Mouse (Mus musculus) limb, embryonic 12.5 days (tissue): ENCODE measurements around the gene Dhdh. TPM values are rescaled to one million over a fixed set of nuclear protein-coding genes. Genes with fewer than 3 reads are reported as not detected.
A peak's percentile ranks its signal among the peaks of the same experiment; 100 is the strongest.
"Not testable (repeated sequence)": the region's sequence is repeated elsewhere in the genome, so short reads cannot be mapped to it uniquely, and the experiment has no call there.

Experiments used
- ATAC-seq: fragments of 200-750 bp; cut with Nextera tagmentation; 2 replicates; pipeline ENCODE4 v1.8.0; 2017; ENCODE audit warnings: low read depth, moderate TSS enrichment; ENCODE audit not compliant: insufficient number of reproducible peaks, insufficient read depth, low FRiP score, low TSS enrichment
- H3K27ac ChIP-seq: fragments of 300-500 bp; sonication (generic); 2 replicates; pipeline ENCODE4 v1.5.1; 2016; ENCODE audit warnings: mild to moderate bottlenecking, moderate library complexity
- H3K27me3 ChIP-seq: fragments of 300-500 bp; sonication (generic); 2 replicates; pipeline ENCODE4 v1.6.1; 2016; ENCODE audit warnings: mild to moderate bottlenecking, moderate library complexity
- H3K36me3 ChIP-seq: fragments of 300-500 bp; sonication (generic); 2 replicates; pipeline ENCODE4 v1.6.1; 2016; ENCODE audit warnings: mild to moderate bottlenecking, moderate library complexity
- H3K4me1 ChIP-seq: fragments of 300-500 bp; sonication (generic); replicated peaks from 2 replicates; pipeline ENCODE4 v1.6.1; 2016
- H3K4me2 ChIP-seq: fragments of 300-500 bp; sonication (generic); 2 replicates; pipeline ENCODE4 v1.6.1; 2016; ENCODE audit warnings: mild to moderate bottlenecking, moderate library complexity
- H3K4me3 ChIP-seq: fragments of 300-500 bp; sonication (generic); replicated peaks from 2 replicates; pipeline ENCODE4 v1.5.1; 2016; ENCODE audit warnings: mild to moderate bottlenecking
- H3K9ac ChIP-seq: fragments of 300-500 bp; sonication (generic); replicated peaks from 2 replicates; pipeline ENCODE4 v1.6.1; 2016; ENCODE audit warnings: mild to moderate bottlenecking, moderate library complexity
- H3K9me3 ChIP-seq: fragments of 300-500 bp; sonication (generic); 2 replicates; pipeline ENCODE4 v1.6.1; 2016; ENCODE audit warnings: mild to moderate bottlenecking, moderate library complexity
- WGBS: fragments of 180-500 bp; shearing (Covaris S2); methylation state at CpG from one replicate; pipeline ENCODE4 v1.1.7; 2016; 5-methylcytosine and 5-hydroxymethylcytosine counted together
- polyA plus RNA-seq: library from polyadenylated mRNA; unstranded; fragments of >200 nt; fragmentation: Nextera tagmentation; extraction: Ambion mirVana; gene quantifications from 2 replicates; pipeline ENCODE4 v1.2.1, GENCODE M21; 2016

Dhdh gene
- polyA plus RNA-seq, 1 experiment from 2014 or later: 3.2 TPM

- H3K36me3 ChIP-seq: peaks cover 34% of the 10 kb centered on the region
- H3K4me2 ChIP-seq: peak overlapping the region; percentile 90
- H3K9me3 ChIP-seq: no peaks in the 10 kb centered on the region
- no peaks in the 10 kb centered on the region for H3K27me3 ChIP-seq
- H3K27ac ChIP-seq: no peak overlapping the region
- H3K4me3 ChIP-seq: peak overlapping the region; percentile 87
- H3K4me1 ChIP-seq: peaks cover 14% of the 10 kb centered on the region
- ATAC-seq: peak; percentile 26
- 35% methylated on average over 7 of the region's 7 CpGs for WGBS
- 0 out of 2 replicates have a peak overlapping the region, but pooled peaks have one; percentile 27 for H3K9ac ChIP-seq
Measured at GRCm38 (mm10) chr7:45467090-45467670, 21.4 kb downstream of the Dhdh start.

- Histone ChIP-seq H3K27me3 (no peaks in the 10 kb centered on the region), H3K9me3 (no peaks in the 10 kb centered on the region), H3K4me2 (peak within 1 kb of the TSS; percentile 90), H3K4me3 (peak within 1 kb of the TSS; percentile 87), H3K27ac (peak within 1 kb of the TSS; percentile 56; the same call in 1 of the 2 replicates), H3K4me1 (peaks cover 14% of the 10 kb centered on the region), H3K36me3 (peaks cover 40% of the 10 kb centered on the region), H3K9ac (peak within 1 kb of the TSS; percentile 79)
- ATAC-seq: peak; percentile 76
- WGBS: under 1% methylated on average over 52 of the region's 58 CpGs
Measured at GRCm38 (mm10) chr7:45466283-45467089, 22.1 kb downstream of the Dhdh start, which contains the start of gene Bax. Gene Bax, minus strand, starts transcription at chr7:45466898.

- Histone ChIP-seq H3K36me3 (peaks cover 49% of the 10 kb centered on the region), H3K4me1 (peaks cover 23% of the 10 kb centered on the region), H3K9ac (peak overlapping the region; percentile 79; the same call in 1 of the 2 replicates), H3K4me2 (peak overlapping the region; percentile 90), H3K27me3 (no peaks in the 10 kb centered on the region), H3K4me3 (peak overlapping the region; percentile 87), H3K9me3 (no peaks in the 10 kb centered on the region), H3K27ac (no peak overlapping the region)
- 82% methylated on average over 9 of the region's 9 CpGs for WGBS
- ATAC-seq: no peak
Measured at GRCm38 (mm10) chr7:45465549-45465948, 23.1 kb downstream of the Dhdh start.

GRCm38 (mm10) chr7:45465112-45465511, 23.5 kb downstream of the Dhdh start:
- Histone ChIP-seq H3K4me1 (peaks cover 28% of the 10 kb centered on the region), H3K36me3 (peaks cover 49% of the 10 kb centered on the region), H3K4me2 (0 out of 2 replicates have a peak overlapping the region, but pooled peaks have one; percentile 90), H3K27me3 (no peaks in the 10 kb centered on the region), H3K27ac (no peak overlapping the region), H3K9me3 (no peaks in the 10 kb centered on the region), H3K9ac (no peak overlapping the region), H3K4me3 (peak overlapping the region; percentile 87)
- no peak for ATAC-seq
- WGBS: 96% methylated on average over 12 of the region's 12 CpGs

- no peak overlapping the region for H3K27ac ChIP-seq
- H3K36me3 ChIP-seq: peaks cover 49% of the 10 kb centered on the region
- peaks cover 29% of the 10 kb centered on the region for H3K4me1 ChIP-seq
- no peak overlapping the region for H3K9ac ChIP-seq
- H3K4me2 ChIP-seq: no peak overlapping the region
- ATAC-seq: no peak
- H3K4me3 ChIP-seq: no peak overlapping the region
- H3K27me3 ChIP-seq: no peaks in the 10 kb centered on the region
- no peaks in the 10 kb centered on the region for H3K9me3 ChIP-seq
- 95% methylated on average over 7 of the region's 7 CpGs for WGBS
Measured at GRCm38 (mm10) chr7:45463987-45464778, 24.4 kb downstream of the Dhdh start.

- H3K9ac ChIP-seq, H3K27me3 ChIP-seq, H3K4me3 ChIP-seq, H3K4me2 ChIP-seq, H3K9me3 ChIP-seq, H3K27ac ChIP-seq, ATAC-seq: not testable (repeated sequence)
- 81% methylated on average over 4 of the region's 4 CpGs for WGBS
- Histone ChIP-seq H3K4me1 (peaks cover 34% of the 10 kb centered on the region), H3K36me3 (peaks cover 58% of the 10 kb centered on the region)
Measured at GRCm38 (mm10) chr7:45462868-45463267, 25.7 kb downstream of the Dhdh start.

- H3K4me3 ChIP-seq: no peak overlapping the region
- H3K4me2 ChIP-seq: no peak overlapping the region
- no peaks in the 10 kb centered on the region for H3K27me3 ChIP-seq
- 80% methylated on average over 4 of the region's 4 CpGs for WGBS
- peaks cover 39% of the 10 kb centered on the region for H3K4me1 ChIP-seq
- H3K27ac ChIP-seq: peak overlapping the region; percentile 23; the same call in 1 of the 2 replicates
- peaks cover 63% of the 10 kb centered on the region for H3K36me3 ChIP-seq
- ATAC-seq: no peak
- H3K9me3 ChIP-seq: no peaks in the 10 kb centered on the region
- no peak overlapping the region for H3K9ac ChIP-seq
Measured at GRCm38 (mm10) chr7:45462325-45462724, 26.3 kb downstream of the Dhdh start.

GRCm38 (mm10) chr7:45461781-45462180, 26.8 kb downstream of the Dhdh start:
- no peak overlapping the region for H3K9ac ChIP-seq
- peak overlapping the region; percentile 82 for H3K27ac ChIP-seq
- no peak overlapping the region for H3K4me2 ChIP-seq
- no peak overlapping the region for H3K4me3 ChIP-seq
- H3K4me1 ChIP-seq: peaks cover 41% of the 10 kb centered on the region
- 91% methylated on average over 4 of the region's 4 CpGs for WGBS
- no peak for ATAC-seq
- no peaks in the 10 kb centered on the region for H3K27me3 ChIP-seq
- no peaks in the 10 kb centered on the region for H3K9me3 ChIP-seq
- peaks cover 68% of the 10 kb centered on the region for H3K36me3 ChIP-seq

GRCm38 (mm10) chr7:45461326-45461725, 27.3 kb downstream of the Dhdh start:
- H3K36me3 ChIP-seq: peaks cover 71% of the 10 kb centered on the region
- H3K4me1 ChIP-seq: peaks cover 45% of the 10 kb centered on the region
- no peak overlapping the region for H3K4me3 ChIP-seq
- H3K4me2 ChIP-seq: 0 out of 2 replicates have a peak overlapping the region, but pooled peaks have one; percentile 67
- 62% methylated on average over 4 of the region's 5 CpGs for WGBS
- no peak for ATAC-seq
- H3K9me3 ChIP-seq: no peaks in the 10 kb centered on the region
- H3K27ac ChIP-seq: peak overlapping the region; percentile 82
- no peak overlapping the region; the same call in 1 of the 2 replicates for H3K9ac ChIP-seq
- no peaks in the 10 kb centered on the region for H3K27me3 ChIP-seq

- H3K27me3 ChIP-seq: no peaks in the 10 kb centered on the region
- H3K27ac ChIP-seq: peak overlapping the region; percentile 82
- peak overlapping the region; percentile 67 for H3K4me2 ChIP-seq
- 23% methylated on average over 13 of the region's 13 CpGs for whole genome bisulfite sequencing
- no peak for ATAC-seq
- H3K4me3 ChIP-seq: 0 out of 2 replicates have a peak overlapping the region, but pooled peaks have one; percentile 78
- H3K9me3 ChIP-seq: no peaks in the 10 kb centered on the region
- peaks cover 43% of the 10 kb centered on the region for H3K4me1 ChIP-seq
- H3K9ac ChIP-seq: peak overlapping the region; percentile 27; the same call in 1 of the 2 replicates
- peaks cover 73% of the 10 kb centered on the region for H3K36me3 ChIP-seq
Measured at GRCm38 (mm10) chr7:45460860-45461314, 27.7 kb downstream of the Dhdh start.
